Mouse (Mus musculus): ENCODE measurements around the gene Lamc3.

Gene Lamc3

DNA sequence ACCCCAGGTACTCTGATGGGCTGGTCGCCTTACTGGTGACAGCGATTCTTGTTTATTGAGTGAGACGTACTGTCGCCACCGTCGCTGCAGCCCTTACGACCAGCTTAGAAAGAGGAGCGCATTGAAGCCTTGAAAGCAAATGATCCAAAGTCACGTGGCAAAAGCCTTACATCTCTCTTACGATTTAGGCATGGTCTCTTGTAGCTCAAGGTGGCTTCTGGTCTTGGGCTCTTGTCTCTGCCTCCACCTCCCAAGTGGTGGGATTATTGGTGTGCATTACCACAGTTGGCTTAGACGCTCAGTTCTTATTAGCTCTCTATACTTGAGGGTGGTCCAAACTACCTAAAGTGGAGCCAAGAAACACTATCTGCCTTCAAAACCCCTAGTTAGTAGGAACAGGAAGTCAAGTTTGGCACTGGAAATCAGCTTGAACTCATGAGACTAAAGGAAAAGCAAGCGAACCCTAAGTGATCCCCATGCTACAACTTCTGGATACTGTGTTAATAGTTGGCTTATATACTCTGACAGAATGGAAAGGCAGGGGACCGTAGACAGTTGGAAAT is 87.8 kb downstream of the Lamc3 start:
- no peak for DNase-seq (ENCODE audit: low spot score)

DNA sequence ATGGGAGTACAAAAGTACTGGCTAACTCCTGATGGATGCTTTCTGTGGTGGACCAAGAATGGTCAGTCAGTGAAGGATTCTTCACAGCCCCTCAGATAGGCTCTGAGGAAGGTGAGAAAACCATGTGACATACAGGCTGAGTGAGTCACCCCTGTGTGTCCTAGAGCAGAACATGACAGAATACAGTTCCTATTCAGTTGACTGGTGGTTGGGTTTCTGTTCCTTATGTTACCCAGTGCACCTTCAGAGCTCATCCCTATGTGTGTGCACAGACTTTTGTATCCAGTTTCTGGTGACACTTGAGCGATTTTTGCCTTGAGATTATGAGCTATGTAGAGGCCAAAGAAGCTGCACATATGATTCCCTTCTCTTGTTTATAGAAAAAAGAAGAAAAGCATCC is 100.7 kb downstream of the Lamc3 start:
- DNase-seq (ENCODE audit: low spot score), result no peak

DNA sequence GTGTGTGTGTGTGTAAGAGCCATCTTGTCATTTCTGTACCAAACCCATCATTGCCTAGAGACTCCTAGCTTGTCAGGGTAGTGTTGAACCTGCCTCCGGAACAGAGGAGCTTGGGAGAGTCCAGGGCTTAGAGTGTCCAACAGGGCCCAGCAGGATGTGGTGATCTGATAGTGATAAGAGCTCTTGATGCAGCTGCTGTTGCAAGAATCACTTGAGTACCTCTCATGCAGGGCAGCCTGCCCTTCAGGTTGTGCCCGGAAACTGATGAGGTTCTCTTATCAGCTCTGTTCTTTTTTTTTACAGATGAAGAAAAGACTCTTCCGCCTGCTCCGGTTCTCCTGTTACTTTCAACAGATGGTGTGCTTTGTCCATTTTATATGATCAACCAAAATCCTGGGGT is 103.9 kb downstream of the Lamc3 start:
- no peak for DNase-seq (ENCODE audit: low spot score)

DNA sequence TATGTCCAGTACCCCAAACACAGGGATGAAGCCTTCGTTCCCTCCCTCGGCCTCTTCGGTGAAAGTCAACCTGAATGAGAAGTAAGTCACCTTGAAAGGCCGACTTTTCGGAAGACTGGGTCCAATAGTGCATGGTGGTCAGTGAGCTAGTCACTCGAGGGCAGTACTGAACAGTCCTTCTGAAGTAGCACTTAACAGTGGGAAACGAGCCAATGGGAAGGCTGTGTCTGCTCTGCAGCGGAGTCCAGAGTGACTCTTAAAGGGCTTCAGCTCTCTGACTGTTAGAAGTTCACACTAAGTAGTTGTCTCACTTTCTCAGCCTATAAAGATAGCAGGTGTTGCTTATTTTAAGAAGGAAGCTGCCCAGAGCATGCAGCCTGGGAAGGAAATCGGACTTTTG is 107.8 kb downstream of the Lamc3 start:
- no peak for DNase-seq (ENCODE audit: low spot score)

DNA sequence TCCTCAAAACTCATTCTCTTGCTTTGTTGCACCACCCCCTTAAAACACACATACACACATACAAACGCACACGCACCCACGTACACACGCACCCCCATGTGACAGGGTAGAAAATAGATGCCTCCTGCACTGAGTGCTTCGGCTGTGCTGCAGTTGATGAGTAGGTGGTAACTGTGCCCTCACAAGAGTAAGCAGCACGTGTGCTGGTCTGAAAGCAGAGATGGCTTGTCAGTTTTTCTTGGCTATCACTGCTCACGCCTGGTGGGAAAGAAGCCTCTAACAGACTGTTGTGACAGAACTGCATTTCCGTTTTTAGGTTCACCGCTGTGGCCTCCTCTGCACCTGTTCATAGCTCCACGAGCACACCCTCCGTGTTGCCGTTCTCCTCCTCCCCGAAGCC is 109.0 kb downstream of the Lamc3 start:
- DNase-seq (ENCODE audit: low spot score), result no peak

All from embryo, embryonic 10 days (tissue).